31 mouse cellular contexts compared by ENCODE assay signal in genomic region chr2:64534869-64535268, GRCm38 (mm10).
DNase-seq lines count a peak whose midpoint lies in the region; ATAC-seq and TF ChIP-seq lines count a peak whose summit lies in the region.
"Had no signal": no experiment of that assay in that cellular context is flagged by ENCODE, and none has a peak within 500 bp of the region (broad histone marks: within the 10 kb centered on the region; RNA-seq: fewer than 3 reads in every experiment).

No protein-coding gene starts in this region.

- no peak overlapping the region for H3K4me3 ChIP-seq in embryonic facial prominence, embryonic 13.5 days
- no peak overlapping the region for H3K4me3 ChIP-seq in embryonic facial prominence, embryonic 10.5 days
- no peak overlapping the region for H3K4me3 ChIP-seq in hindbrain, postnatal 0 days (ENCODE audit: low read length)
- no peak overlapping the region for H3K4me3 ChIP-seq in hindbrain, embryonic 10.5 days
- H3K4me3 ChIP-seq in neural tube, embryonic 13.5 days, result no peak overlapping the region
- H3K4me3 ChIP-seq: forebrain, embryonic 13.5 days; heart, embryonic 10.5 days; heart, embryonic 15.5 days; neural tube, embryonic 12.5 days had no signal

- no peak for TF ChIP-seq CTCF in hindbrain, postnatal 0 days (IDR thresholded peaks at IDR 0.05; ENCODE audit: low read depth)

- WGBS in embryonic facial prominence, embryonic 13.5 days, result 52% methylated on average over 13 of the region's 13 CpGs
- WGBS in embryonic facial prominence, embryonic 10.5 days, result 90% methylated on average over 13 of the region's 13 CpGs
- WGBS in hindbrain, postnatal 0 days, result 68% methylated on average over 13 of the region's 13 CpGs
- 92% methylated on average over 13 of the region's 13 CpGs for WGBS in hindbrain, embryonic 10.5 days
- WGBS in neural tube, embryonic 13.5 days, result 61% methylated on average over 13 of the region's 13 CpGs

- no peak for ATAC-seq in embryonic facial prominence, embryonic 13.5 days (ENCODE audit: insufficient number of reproducible peaks, insufficient read depth, low FRiP score, low TSS enrichment, low read depth)
- ATAC-seq in hindbrain, postnatal 0 days, result no peak
- peak; percentile 59; the same call in 1 of the 2 replicates for ATAC-seq in neural tube, embryonic 13.5 days (ENCODE audit: low read depth)
- ATAC-seq: activated CD4-positive, CD25-positive, alpha-beta regulatory T cell, adult 4 months; forebrain, embryonic 13.5 days; intestine, postnatal 0 days; midbrain, embryonic 16.5 days had no signal

- peak overlapping the region; percentile 19; the same call in 1 of the 2 replicates for H3K4me2 ChIP-seq in embryonic facial prominence, embryonic 13.5 days
- H3K4me2 ChIP-seq in hindbrain, postnatal 0 days (ENCODE audit: low read depth, low read length), result no peak overlapping the region
- H3K4me2 ChIP-seq in neural tube, embryonic 13.5 days, result no peak overlapping the region
- H3K4me2 ChIP-seq: forebrain, embryonic 13.5 days; heart, embryonic 15.5 days; neural tube, embryonic 12.5 days had no signal

- no peak for DNase-seq in embryonic facial prominence, embryonic 10.5 days (ENCODE audit: low spot score)
- peak; percentile 23 for DNase-seq in hindbrain, postnatal 0 days (ENCODE audit: low spot score)
- no peak for DNase-seq in hindbrain, embryonic 10.5 days (ENCODE audit: low spot score)
- DNase-seq in neural tube, embryonic 10.5 days (ENCODE audit: extremely low spot score, low spot score), result no peak
- no peak for DNase-seq in testis, postnatal 14 days (ENCODE audit: low spot score)
- no peak for DNase-seq in adrenal gland, postnatal 25 days
- DNase-seq: adrenal gland, adult 2 months; cerebellum, adult 11 months; cerebellum, adult 9-10 months; embryo, embryonic 11 days; gastrocnemius, postnatal 14 days; heart, adult 11 months; kidney, adult 9 months; kidney, postnatal 10 days; liver; lung, postnatal 10 days; right cerebral cortex, adult 18-20 months; spleen, adult 18-20 months; thymus, adult 2 months; thymus, postnatal 36 days had no signal

- H3K27me3 ChIP-seq in embryonic facial prominence, embryonic 13.5 days, result no peaks in the 10 kb centered on the region
- no peaks in the 10 kb centered on the region for H3K27me3 ChIP-seq in embryonic facial prominence, embryonic 10.5 days (replicated peaks; ENCODE audit: low read depth, poor library complexity, severe bottlenecking)
- no peaks in the 10 kb centered on the region for H3K27me3 ChIP-seq in hindbrain, postnatal 0 days (ENCODE audit: insufficient read depth, low read length)
- no peaks in the 10 kb centered on the region for H3K27me3 ChIP-seq in hindbrain, embryonic 10.5 days (ENCODE audit: insufficient read depth, poor library complexity, severe bottlenecking)
- no peaks in the 10 kb centered on the region for H3K27me3 ChIP-seq in neural tube, embryonic 13.5 days
- H3K27me3 ChIP-seq: CH12.LX; forebrain, embryonic 13.5 days; heart, embryonic 15.5 days; neural tube, embryonic 12.5 days had no signal

- no peaks in the 10 kb centered on the region for H3K4me1 ChIP-seq in embryonic facial prominence, embryonic 13.5 days
- H3K4me1 ChIP-seq in embryonic facial prominence, embryonic 10.5 days, result no peaks in the 10 kb centered on the region
- no peaks in the 10 kb centered on the region for H3K4me1 ChIP-seq in hindbrain, postnatal 0 days (ENCODE audit: insufficient read depth, low read length)
- no peaks in the 10 kb centered on the region for H3K4me1 ChIP-seq in hindbrain, embryonic 10.5 days (replicated peaks)
- no peaks in the 10 kb centered on the region for H3K4me1 ChIP-seq in neural tube, embryonic 13.5 days (replicated peaks)
- H3K4me1 ChIP-seq: forebrain, embryonic 13.5 days; heart, embryonic 10.5 days; heart, embryonic 15.5 days; neural tube, embryonic 12.5 days had no signal

- H3K27ac ChIP-seq in embryonic facial prominence, embryonic 13.5 days, result no peak overlapping the region
- H3K27ac ChIP-seq in embryonic facial prominence, embryonic 10.5 days (replicated peaks), result no peak overlapping the region
- no peak overlapping the region for H3K27ac ChIP-seq in hindbrain, postnatal 0 days
- no peak overlapping the region for H3K27ac ChIP-seq in hindbrain, embryonic 10.5 days
- no peak overlapping the region; the same call in 1 of the 2 replicates for H3K27ac ChIP-seq in neural tube, embryonic 13.5 days (replicated peaks)
- H3K27ac ChIP-seq: forebrain, embryonic 13.5 days; heart, embryonic 10.5 days; heart, embryonic 15.5 days; liver, embryonic 14.5 days; neural tube, embryonic 12.5 days had no signal

- H3K9me3 ChIP-seq in embryonic facial prominence, embryonic 13.5 days, result no peaks in the 10 kb centered on the region
- H3K9me3 ChIP-seq in embryonic facial prominence, embryonic 10.5 days, result no peaks in the 10 kb centered on the region
- no peaks in the 10 kb centered on the region for H3K9me3 ChIP-seq in hindbrain, postnatal 0 days (ENCODE audit: low read length)
- H3K9me3 ChIP-seq in hindbrain, embryonic 10.5 days, result no peaks in the 10 kb centered on the region
- no peaks in the 10 kb centered on the region for H3K9me3 ChIP-seq in neural tube, embryonic 13.5 days
- H3K9me3 ChIP-seq: forebrain, embryonic 13.5 days; heart, embryonic 10.5 days; heart, embryonic 15.5 days; neural tube, embryonic 12.5 days had no signal

- H3K9ac ChIP-seq in embryonic facial prominence, embryonic 13.5 days, result no peak overlapping the region
- no peak overlapping the region for H3K9ac ChIP-seq in hindbrain, postnatal 0 days (replicated peaks; ENCODE audit: low read length)
- H3K9ac ChIP-seq in neural tube, embryonic 13.5 days, result no peak overlapping the region
- H3K9ac ChIP-seq: forebrain, embryonic 13.5 days; heart, embryonic 15.5 days; liver, embryonic 14.5 days; neural tube, embryonic 12.5 days had no signal

- H3K36me3 ChIP-seq in embryonic facial prominence, embryonic 13.5 days, result no peaks in the 10 kb centered on the region
- no peaks in the 10 kb centered on the region for H3K36me3 ChIP-seq in embryonic facial prominence, embryonic 10.5 days (replicated peaks)
- H3K36me3 ChIP-seq in hindbrain, postnatal 0 days (ENCODE audit: insufficient read depth, low read length), result no peaks in the 10 kb centered on the region
- no peaks in the 10 kb centered on the region for H3K36me3 ChIP-seq in hindbrain, embryonic 10.5 days
- H3K36me3 ChIP-seq in neural tube, embryonic 13.5 days, result no peaks in the 10 kb centered on the region
- H3K36me3 ChIP-seq: heart, embryonic 10.5 days; heart, embryonic 15.5 days; neural tube, embryonic 12.5 days had no signal
